Mouse (Mus musculus) liver, postnatal 0 days (tissue): Measurements from ENCODE around the gene Rin2.

Experiments used
- CTCF ChIP-seq: sonication (generic); IDR thresholded peaks from 2 replicates; pipeline ENCODE4 v1.5.1; 2016; ENCODE audit warnings: antibody characterized with exemption, low read depth
- EP300 ChIP-seq: IDR thresholded peaks from 2 replicates; pipeline ENCODE4 v1.6.1; 2016; ENCODE audit warnings: antibody characterized with exemption, low read depth, mild to moderate bottlenecking

DNA sequence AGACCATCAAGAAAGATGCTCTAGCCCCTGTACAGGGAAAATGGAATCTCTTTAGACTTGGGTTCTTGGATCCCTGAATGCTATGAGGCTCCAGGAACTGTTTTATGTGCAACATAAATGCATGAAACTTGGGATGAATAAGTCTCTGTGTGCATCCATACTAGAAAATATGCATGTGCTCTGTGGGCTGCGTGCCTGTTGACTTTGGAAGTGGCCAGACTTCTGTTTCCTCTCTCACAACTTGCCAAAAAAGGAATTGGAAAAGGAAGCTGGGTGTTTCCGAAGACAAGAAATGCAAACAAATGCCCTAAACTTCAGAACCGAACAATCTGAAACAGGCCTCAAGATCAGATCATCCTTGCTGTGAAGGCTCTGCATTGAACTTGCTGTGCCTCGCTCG, 41.2 kb upstream of the Rin2 start:
- TF ChIP-seq CTCF = no peak
- no peak for TF ChIP-seq EP300
